Mouse (Mus musculus) gastrocnemius, adult 2 months (tissue): ENCODE measurements around the gene Ikzf2. TPM values are rescaled to one million over a fixed set of nuclear protein-coding genes. Genes with fewer than 3 reads are reported as not detected.

Experiments used
- DNase-seq: peaks from one replicate; pipeline ENCODE4 v3.0.0; 2022
- H3K27ac ChIP-seq: fragments of 200-600 bp; 2 replicates; pipeline ENCODE4 v1.8.1; 2022; ENCODE audit warnings: mild to moderate bottlenecking
- H3K4me3 ChIP-seq: fragments of 200-600 bp; 2 replicates; pipeline ENCODE4 v1.8.1; 2022; ENCODE audit warnings: mild to moderate bottlenecking, moderate library complexity
- CTCF ChIP-seq: fragments of 200-600 bp; IDR thresholded peaks from 2 replicates; pipeline ENCODE4 v1.8.1; 2022; ENCODE audit warnings: antibody characterized with exemption, mild to moderate bottlenecking, moderate library complexity
- intact Hi-C: fragments of 180-260 bp; cut with DNase I; formaldehyde crosslinking; loops from one replicate; pipeline ENCODE4 v1.15.1; 2025
- total RNA-seq, 2 experiments: library from RNA; stranded (reverse); gene quantifications; 2 replicates each; pipeline ENCODE4 v1.2.3; 2021

Gene Ikzf2
- total RNA-seq, 2 experiments from 2014 or later: 15.0 to 24.4 TPM

DNA sequence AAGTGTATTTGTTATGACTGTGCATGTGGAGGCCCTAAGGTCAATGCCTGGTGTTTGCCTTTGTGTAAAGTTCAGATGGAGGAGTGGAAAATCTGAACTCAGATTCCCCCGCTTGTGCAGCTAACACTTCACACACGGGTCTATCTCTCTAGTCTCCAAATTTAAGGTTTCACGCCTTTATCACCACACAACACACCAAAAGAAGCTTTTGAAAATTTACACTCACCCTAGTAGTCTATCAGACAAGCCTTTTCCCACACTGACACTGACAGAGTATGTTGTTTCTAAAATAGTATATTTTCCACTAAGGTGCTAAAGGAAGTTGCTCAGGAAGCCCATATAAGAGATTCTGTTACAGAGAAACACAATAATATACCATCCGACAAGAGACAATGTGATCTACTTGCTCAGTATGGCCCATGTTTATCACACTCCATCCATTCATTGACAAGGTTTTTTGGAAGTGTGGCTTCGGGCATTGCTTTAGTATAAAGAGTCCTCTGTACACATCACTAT is 131.4 kb downstream of the Ikzf2 start:
- intact Hi-C loops: no loop called here

DNA sequence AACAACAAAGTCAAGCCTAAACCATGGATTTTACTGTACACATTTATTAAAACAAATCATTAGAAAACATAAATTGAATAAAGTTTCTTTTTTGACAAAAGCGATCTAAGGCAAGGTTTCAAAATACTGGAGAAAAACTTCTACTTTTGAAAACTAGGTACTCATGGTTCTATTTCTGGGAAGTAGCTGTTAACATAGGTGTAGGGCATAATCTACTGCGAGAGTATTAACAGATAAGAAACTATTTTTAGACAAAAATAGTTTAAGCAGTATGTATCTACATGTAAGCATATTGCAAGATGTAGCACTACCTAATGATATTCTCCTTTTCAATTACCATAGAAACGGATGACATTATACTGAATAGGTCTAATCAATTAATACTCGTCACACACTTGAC is 137.1 kb downstream of the Ikzf2 start:
- intact Hi-C loops: no loop called here
- H3K27ac ChIP-seq: no peak overlapping the region
- H3K4me3 ChIP-seq: no peak overlapping the region
- no peak for DNase-seq
- no peak for TF ChIP-seq CTCF

More for the DNA sequence above, 131.4 kb downstream of the Ikzf2 start:
- H3K4me3 ChIP-seq: no peak overlapping the region
- no peak for DNase-seq
- H3K27ac ChIP-seq: no peak overlapping the region
- TF ChIP-seq CTCF: no peak

DNA sequence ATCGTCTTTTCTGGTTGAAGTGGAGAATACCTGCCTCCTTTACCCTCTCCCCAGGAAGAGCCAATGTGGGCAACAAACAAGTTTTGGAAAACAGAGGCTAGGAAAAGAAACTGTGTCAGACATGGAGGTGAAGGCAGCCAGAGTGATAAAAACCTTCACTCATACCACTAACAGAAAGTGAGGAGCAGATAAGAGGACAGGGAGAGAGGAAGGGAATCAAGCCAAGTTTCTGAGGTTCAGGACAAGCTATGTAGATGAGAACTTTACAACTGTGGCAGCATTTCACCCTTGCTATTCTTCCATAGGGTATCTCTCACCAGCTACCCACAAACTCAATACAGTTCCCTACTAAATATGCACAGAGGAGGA is 141.2 kb downstream of the Ikzf2 start:
- TF ChIP-seq CTCF: no peak
- H3K27ac ChIP-seq: no peak overlapping the region
- DNase-seq: no peak
- H3K4me3 ChIP-seq: no peak overlapping the region
- intact Hi-C loops: no loop called here

DNA sequence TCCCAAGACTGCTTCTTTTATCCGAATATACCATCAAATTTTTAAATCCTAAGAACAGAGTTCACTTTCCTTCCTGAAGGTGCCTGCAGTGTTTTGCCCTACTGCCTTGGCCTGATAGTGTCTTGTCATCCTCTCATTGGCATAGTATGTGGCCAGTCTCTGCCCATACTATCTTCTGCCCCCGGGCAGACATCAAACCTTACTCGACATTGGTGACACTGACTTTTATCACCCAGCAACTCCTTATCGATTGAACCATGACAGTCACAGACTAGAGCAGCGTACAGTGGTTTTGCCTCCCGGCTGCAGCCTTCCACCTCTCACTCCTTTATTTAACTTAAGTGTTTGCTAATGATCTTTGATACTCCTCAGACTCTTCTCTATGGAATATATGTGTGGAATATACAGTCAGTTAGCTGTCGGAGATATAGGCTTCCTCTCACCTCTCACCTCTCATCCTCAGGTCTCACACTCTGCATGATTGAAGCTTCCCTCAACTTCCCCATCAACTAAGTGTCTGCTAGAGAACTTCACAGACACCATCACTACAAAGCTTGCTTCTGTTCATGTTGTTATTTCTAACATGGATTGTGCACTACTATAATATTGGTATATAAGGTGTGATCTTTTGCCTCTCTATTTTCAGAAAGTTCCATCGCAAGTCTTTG is 141.7 kb downstream of the Ikzf2 start:
- intact Hi-C loops: no loop called here
- no peak overlapping the region for H3K27ac ChIP-seq
- H3K4me3 ChIP-seq: no peak overlapping the region
- no peak for TF ChIP-seq CTCF
- no peak for DNase-seq

DNA sequence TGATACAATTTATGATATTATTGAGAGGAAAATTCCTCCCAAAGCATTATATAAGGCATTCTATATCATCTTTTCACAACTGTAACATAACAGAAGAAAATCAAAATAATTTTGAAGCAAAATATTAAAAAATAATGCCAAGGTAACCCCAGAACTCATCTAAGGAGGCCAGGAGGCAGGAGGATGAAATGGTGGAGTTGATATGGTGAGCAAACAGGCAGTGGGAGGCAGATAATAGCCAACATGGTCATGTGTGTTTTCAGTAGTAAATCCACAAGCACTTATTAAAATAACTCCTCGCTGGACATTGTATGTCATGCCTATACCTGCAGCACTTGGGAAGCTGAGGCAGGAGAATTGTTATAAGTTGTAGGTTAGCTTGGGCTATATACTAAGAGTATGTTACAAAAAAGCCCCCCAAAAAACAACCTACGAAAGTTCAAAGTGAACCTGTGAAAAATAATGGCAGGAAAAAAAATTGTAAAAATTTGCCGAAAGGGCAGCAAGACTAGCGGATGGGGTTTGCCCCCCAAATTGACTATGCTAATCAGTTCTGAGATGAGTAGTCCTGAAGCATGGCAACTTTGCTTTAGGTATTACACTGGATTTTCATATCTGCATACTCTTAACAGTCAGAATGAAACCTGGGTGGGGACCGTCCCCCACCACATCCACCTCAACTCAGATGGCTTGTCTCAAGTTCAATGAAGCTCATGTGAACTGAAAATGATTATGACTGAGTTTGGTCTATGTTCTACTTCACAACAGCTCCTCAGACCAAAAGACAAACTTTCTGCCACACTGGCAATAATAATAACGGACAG is 143.1 kb downstream of the Ikzf2 start:
- H3K27ac ChIP-seq: no peak overlapping the region

DNA sequence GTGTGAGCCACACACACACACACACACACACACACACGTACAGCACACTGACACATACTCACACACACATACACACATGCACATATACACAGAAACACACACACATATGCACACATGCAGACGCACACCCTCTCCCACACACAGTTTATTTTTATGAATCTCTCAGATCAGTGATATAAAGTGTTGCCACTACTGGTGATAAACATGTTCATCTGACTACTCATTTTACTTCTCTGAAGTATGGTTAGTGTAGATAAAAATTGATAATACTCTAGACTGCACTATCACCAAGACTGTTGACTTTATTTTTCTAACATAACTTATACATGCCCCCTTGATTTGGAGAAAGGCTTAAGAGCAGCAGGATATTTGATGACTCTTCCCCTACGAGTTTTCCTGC is 144.5 kb downstream of the Ikzf2 start:
- intact Hi-C loops: no loop called here
- no peak for TF ChIP-seq CTCF
- H3K4me3 ChIP-seq: no peak overlapping the region
- no peak overlapping the region for H3K27ac ChIP-seq
- no peak for DNase-seq

More for the DNA sequence above, 143.1 kb downstream of the Ikzf2 start:
- intact Hi-C loops: no loop called here
- no peak overlapping the region for H3K4me3 ChIP-seq
- no peak for TF ChIP-seq CTCF
- no peak for DNase-seq

DNA sequence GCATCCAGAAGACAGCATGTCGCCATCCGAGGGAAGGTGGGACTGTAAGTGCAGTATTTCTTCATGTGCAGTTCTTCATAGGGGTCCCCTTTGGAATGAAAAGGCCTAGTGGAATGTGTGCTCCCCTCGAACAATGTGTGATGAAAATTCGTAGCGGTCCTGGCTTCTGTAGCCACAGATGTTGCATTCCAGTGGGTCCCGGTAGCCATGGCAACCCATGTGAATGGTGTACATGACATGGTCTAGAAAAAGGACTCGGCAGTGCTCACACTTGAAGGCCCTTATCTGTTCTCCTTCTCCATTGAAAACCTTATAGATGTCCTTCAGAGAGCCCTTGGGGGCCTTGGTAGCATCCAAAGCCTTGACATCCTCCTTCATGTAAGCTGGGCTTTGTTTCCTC is 148.4 kb downstream of the Ikzf2 start:
- intact Hi-C loops: no loop called here
- no peak for TF ChIP-seq CTCF
- DNase-seq: no peak
- no peak overlapping the region for H3K27ac ChIP-seq
- no peak overlapping the region for H3K4me3 ChIP-seq

DNA sequence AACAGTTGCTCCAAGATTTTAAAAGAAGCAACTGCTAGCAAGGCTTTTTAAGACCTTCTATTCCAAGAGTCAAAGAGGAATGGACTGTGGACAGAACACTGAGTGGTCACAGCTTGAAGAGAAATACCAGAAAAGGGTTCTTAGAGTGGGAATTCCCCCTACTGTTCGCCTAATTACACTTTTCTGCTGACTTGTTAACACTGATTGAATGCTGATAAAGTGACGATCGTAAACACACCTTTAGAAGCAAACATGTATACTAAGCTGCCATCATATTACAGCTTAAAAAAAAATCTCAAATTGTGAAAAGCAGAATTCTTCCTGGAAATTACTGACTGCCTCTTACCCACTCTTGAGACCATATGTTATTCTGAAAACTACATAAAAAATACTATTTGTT is 149.4 kb downstream of the Ikzf2 start:
- no peak overlapping the region for H3K4me3 ChIP-seq
- no peak overlapping the region for H3K27ac ChIP-seq
- TF ChIP-seq CTCF: no peak
- intact Hi-C loops: no loop called here
- no peak for DNase-seq

DNA sequence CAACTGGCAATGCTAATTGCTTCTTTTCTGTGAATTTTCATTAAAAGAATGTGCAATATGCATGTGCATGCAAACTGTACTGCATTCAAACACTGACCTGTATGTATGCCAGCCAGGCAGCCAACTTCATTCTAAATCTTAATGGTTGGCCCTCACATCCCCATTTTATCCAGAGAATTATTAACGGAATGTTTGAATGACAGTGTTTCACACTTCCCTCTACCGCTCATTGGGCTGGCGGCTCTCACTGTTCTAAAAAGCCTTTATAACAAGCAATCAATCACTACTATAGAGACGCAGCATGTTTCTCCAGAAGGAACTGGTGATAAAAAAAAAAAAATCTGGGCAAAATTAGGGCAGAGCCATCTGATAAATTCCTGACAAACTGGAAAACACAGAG is 151.5 kb downstream of the Ikzf2 start:
- Histone ChIP-seq H3K27ac (no peak overlapping the region), H3K4me3 (no peak overlapping the region)
- intact Hi-C loops: no loop called here
- TF ChIP-seq CTCF: no peak
- no peak for DNase-seq

DNA sequence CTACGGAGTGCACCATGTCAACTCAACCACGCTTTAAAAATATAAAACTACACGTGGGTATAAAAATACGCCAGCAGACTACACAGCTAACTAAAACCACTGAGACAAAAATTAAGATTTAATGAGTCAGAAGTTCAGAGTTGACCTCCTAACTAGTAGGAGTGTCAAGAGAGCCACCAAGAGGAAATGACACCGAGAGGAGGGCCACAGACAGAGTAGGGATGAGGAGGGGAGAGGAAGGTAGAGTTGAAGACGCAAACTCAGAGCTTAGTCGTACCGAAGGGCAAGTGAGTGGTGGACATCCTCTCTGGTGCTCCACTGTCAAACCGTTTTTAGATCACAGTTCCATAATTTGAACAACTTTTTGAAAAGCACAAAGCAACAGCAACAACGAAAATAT is 154.0 kb downstream of the Ikzf2 start:
- DNase-seq: no peak
- no peak for TF ChIP-seq CTCF
- no peak overlapping the region for H3K27ac ChIP-seq
- intact Hi-C loops: no loop called here
- H3K4me3 ChIP-seq: no peak overlapping the region

DNA sequence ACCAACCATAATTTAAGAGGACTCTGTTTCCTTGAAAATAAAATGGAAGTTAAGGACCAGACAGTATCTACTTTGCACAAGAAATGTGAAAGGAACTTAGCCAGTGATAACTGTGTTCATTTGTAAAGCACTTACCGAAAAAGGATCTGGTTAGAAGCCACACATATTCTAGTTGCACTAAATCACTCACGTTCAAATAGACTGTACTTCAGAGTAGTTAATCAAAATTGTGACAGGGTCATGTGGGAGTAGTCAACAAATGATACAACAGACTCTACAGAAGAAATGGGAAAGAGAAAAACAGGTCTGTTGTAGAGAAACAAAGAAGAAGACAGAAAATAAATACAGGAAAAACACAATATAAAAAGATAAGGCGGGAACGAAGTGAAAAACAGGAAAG is 158.3 kb downstream of the Ikzf2 start:
- intact Hi-C loops: no loop called here
- no peak for DNase-seq
- Histone ChIP-seq H3K27ac (no peak overlapping the region), H3K4me3 (no peak overlapping the region)
- TF ChIP-seq CTCF: no peak

DNA sequence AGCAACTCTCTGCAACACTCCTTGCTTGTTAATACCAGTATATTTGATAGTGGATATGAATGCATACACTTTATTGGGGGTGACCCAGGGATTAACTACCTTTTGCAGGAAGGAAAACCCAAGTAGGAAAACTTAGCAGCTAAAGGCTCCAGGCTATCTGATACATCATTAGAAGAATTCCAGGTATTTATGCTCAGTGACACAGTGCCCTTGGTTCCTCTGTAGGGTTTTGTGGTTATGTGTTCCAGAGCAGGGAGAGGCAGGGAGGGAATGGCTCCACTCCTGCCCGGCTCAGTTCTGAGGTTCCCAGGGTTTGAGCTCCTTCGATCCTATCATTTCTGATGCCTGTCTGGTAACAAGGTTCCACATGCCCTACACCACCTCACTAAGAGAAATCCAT is 165.4 kb downstream of the Ikzf2 start:
- intact Hi-C loops: no loop called here

DNA sequence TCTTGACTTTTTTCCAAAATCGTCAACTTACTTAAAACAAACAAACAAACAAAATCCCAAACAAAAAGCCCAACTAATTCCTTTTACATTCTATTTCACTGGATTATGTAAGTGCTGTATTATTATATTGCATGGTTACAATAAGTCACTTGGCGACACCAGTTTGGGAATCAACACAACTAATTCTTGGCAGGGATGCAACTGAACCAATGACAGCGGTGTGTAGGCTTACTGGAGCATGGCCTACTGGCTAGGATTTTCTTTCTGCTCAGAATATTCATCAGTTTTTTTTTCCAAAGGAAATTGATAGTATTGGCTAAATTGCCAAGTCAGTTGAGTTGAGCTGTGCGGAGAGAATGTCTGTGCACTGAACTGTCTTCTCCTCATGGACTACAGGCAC is 167.7 kb downstream of the Ikzf2 start:
- Histone ChIP-seq H3K4me3 (no peak overlapping the region), H3K27ac (no peak overlapping the region)
- intact Hi-C loops: no loop called here
- no peak for TF ChIP-seq CTCF
- no peak for DNase-seq

More for the DNA sequence above, 165.4 kb downstream of the Ikzf2 start:
- TF ChIP-seq CTCF: no peak
- Histone ChIP-seq H3K4me3 (no peak overlapping the region), H3K27ac (no peak overlapping the region)
- DNase-seq: no peak
